Mouse (Mus musculus): Measurements from ENCODE around the gene Ninj1.

GRCm38 (mm10) chr13:49142396-49142795 is 44.9 kb upstream of the Ninj1 start:
- TF ChIP-seq CTCF (IDR thresholded peaks at IDR 0.05; ENCODE audit: insufficient read depth, low read length) (no peak), POLR2A (IDR thresholded peaks at IDR 0.05; ENCODE audit: borderline replicate concordance, extremely low read depth, low read depth, low read length) (no peak)

All from lung, adult 2 months (tissue).